Mouse (Mus musculus) ES-E14 (cell line): ENCODE results near the gene Irf8. TPM values are rescaled to one million over a fixed set of nuclear protein-coding genes. Genes with fewer than 3 reads are reported as not detected.

Experiments
- DNase-seq: peaks from one replicate; pipeline ENCODE4 v3.0.0-alpha.2; 2013; ENCODE audit warnings: low read depth, low spot score
- H3K27ac ChIP-seq: 2 replicates; pipeline ENCODE4 v1.5.1; 2012; ENCODE audit warnings: low read depth, mild to moderate bottlenecking, low read length, moderate library complexity, mixed read lengths; ENCODE audit not compliant: poor library complexity, insufficient read depth, severe bottlenecking
- H3K36me3 ChIP-seq: 2 replicates; pipeline ENCODE4 v1.6.1; 2012; ENCODE audit warnings: mild to moderate bottlenecking, low read length, moderate library complexity, mixed read lengths; ENCODE audit not compliant: control insufficient read depth, poor library complexity, insufficient read depth, severe bottlenecking
- H3K4me1 ChIP-seq, 2 experiments: fragments of 150-350 bp in 1 of 2; sonication (generic) in 1 of 2; 2 replicates each; pipeline ENCODE4 v1.6.1; 2012; ENCODE audit warnings: low read length in 2 of 2, mild to moderate bottlenecking in 1 of 2, mixed read lengths in 1 of 2; ENCODE audit not compliant: control insufficient read depth in 2 of 2, insufficient read depth in 2 of 2, poor library complexity in 1 of 2
- H3K4me3 ChIP-seq, 2 experiments: fragments of 150-350 bp in 1 of 2; sonication (generic) in 1 of 2; 2 replicates each; pipeline ENCODE4 v1.5.1; 2012; ENCODE audit warnings: low read length in 2 of 2, low read depth in 1 of 2, mild to moderate bottlenecking in 1 of 2, mixed read lengths in 1 of 2; ENCODE audit not compliant: insufficient read depth in 1 of 2, poor library complexity in 1 of 2, severe bottlenecking in 1 of 2
- H3K9ac ChIP-seq: 2 replicates; pipeline ENCODE4 v1.6.1; 2012; ENCODE audit warnings: low read depth, mild to moderate bottlenecking, low read length, mixed read lengths; ENCODE audit not compliant: poor library complexity, insufficient read depth, severe bottlenecking
- H3K9me3 ChIP-seq: fragments of 150-350 bp; sonication (generic); 2 replicates; pipeline ENCODE4 v1.6.1; 2012; ENCODE audit warnings: low read depth, mild to moderate bottlenecking, low read length; ENCODE audit not compliant: control insufficient read depth, insufficient read depth
- CHD2 ChIP-seq: IDR thresholded peaks from 2 replicates; pipeline ENCODE4 v1.6.1; 2014; ENCODE audit warnings: mild to moderate bottlenecking, low read depth, low read length, inconsistent platforms
- HCFC1 ChIP-seq: IDR thresholded peaks from 2 replicates; pipeline ENCODE4 v1.6.1; 2012; ENCODE audit warnings: low read length, inconsistent platforms, borderline replicate concordance; ENCODE audit not compliant: insufficient read depth
- MAFK ChIP-seq: IDR thresholded peaks from 2 replicates; pipeline ENCODE4 v1.6.1; 2014; ENCODE audit warnings: mild to moderate bottlenecking, low read depth, low read length, inconsistent platforms; ENCODE audit not compliant: insufficient read depth
- ZC3H11A ChIP-seq: IDR thresholded peaks from 2 replicates; pipeline ENCODE4 v1.6.1; 2012; ENCODE audit warnings: low read depth, mild to moderate bottlenecking, inconsistent platforms, low read length, borderline replicate concordance
- ZNF384 ChIP-seq: IDR thresholded peaks from 2 replicates; pipeline ENCODE4 v1.6.1; 2012; ENCODE audit warnings: low read depth, low read length, inconsistent platforms
- in situ Hi-C, 2 experiments: fragments of 600-800 bp; cut with MboI; formaldehyde crosslinking; loops; one replicate each; pipeline ENCODE4 v1.15.1; 2025; ENCODE audit warnings: low sequenced_read_pairs in 2 of 2, inconsistent platforms in 1 of 2; ENCODE audit not compliant: unreplicated experiment in 2 of 2
- total RNA-seq: library from RNA; depleted of rRNA; stranded (reverse); fragments of 300-350 nt; gene quantifications from 2 replicates; pipeline ENCODE4 v1.2.3, GENCODE M21; 2012

The Irf8 gene
- total RNA-seq, 1 experiment: 1.2 TPM

DNA sequence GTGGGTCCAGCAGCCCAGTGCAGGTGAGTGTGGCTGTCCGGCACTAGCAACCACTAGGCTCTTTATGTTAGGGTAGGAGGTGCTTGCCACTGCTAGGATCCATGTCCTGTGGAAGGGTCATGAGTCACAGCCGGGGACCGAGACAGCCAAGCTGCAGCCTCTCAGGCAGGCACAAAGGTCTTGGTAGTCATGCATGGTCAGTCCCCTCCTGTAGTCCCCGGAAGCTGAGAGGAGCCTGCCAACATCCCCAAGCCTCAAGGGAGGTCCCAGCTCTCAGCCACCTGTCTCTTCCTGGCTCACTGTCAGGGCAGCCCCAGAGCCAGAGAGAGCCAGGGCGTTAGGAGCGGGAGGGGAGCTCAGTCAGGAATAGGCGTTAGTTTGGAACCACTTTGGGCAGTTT is 11.1 kb downstream of the Irf8 start:
- Histone ChIP-seq H3K36me3 (no peaks in the 10 kb centered on the region), H3K27ac (no peak overlapping the region), H3K9me3 (no peaks in the 10 kb centered on the region), H3K9ac (no peak overlapping the region), H3K4me3 (no peak overlapping the region), H3K4me1 (peaks cover 0 to 15% of the 10 kb centered on the region in 2 experiments; a peak in 2 of 4 replicates)
- no peak for DNase-seq
- TF ChIP-seq ZNF384: no peak
- TF ChIP-seq HCFC1: no peak
- no peak for TF ChIP-seq ZC3H11A
- no peak for TF ChIP-seq CHD2
- TF ChIP-seq MAFK: no peak
- in situ Hi-C loops: no loop called here

- H3K27ac ChIP-seq: no peak overlapping the region
- DNase-seq: no peak
- peaks cover 0 to 6% of the 10 kb centered on the region in 2 experiments; a peak in 1 of 4 replicates for H3K4me1 ChIP-seq
- H3K4me3 ChIP-seq: no peak overlapping the region
- in situ Hi-C loops: no loop called here
- no peak overlapping the region for H3K9ac ChIP-seq
- no peak for TF ChIP-seq CHD2
- no peak for TF ChIP-seq ZNF384
- no peak for TF ChIP-seq HCFC1
- no peak for TF ChIP-seq ZC3H11A
- no peak for TF ChIP-seq MAFK
- no peaks in the 10 kb centered on the region for H3K36me3 ChIP-seq
- no peaks in the 10 kb centered on the region for H3K9me3 ChIP-seq
Observed at GRCm38 (mm10) chr8:120750616-120751015, 14.5 kb downstream of the Irf8 start.

GRCm38 (mm10) chr8:120751226-120752081 is 15.3 kb downstream of the Irf8 start:
- TF ChIP-seq ZC3H11A (no peak), CHD2 (no peak), HCFC1 (no peak)
- H3K4me3 ChIP-seq: no peak overlapping the region
- peaks cover 0 to 8% of the 10 kb centered on the region in 2 experiments; a peak in 1 of 4 replicates for H3K4me1 ChIP-seq
- in situ Hi-C loops: no loop called here
- no peaks in the 10 kb centered on the region for H3K36me3 ChIP-seq
- no peak overlapping the region for H3K9ac ChIP-seq
- no peak for DNase-seq
- no peaks in the 10 kb centered on the region for H3K9me3 ChIP-seq
- no peak overlapping the region for H3K27ac ChIP-seq

GRCm38 (mm10) chr8:120752082-120752452 is 15.9 kb downstream of the Irf8 start:
- Histone ChIP-seq H3K27ac (no peak overlapping the region), H3K4me3 (no peak overlapping the region), H3K9ac (no peak overlapping the region), H3K4me1 (peaks cover 0 to 8% of the 10 kb centered on the region in 2 experiments; a peak in 1 of 4 replicates), H3K36me3 (no peaks in the 10 kb centered on the region), H3K9me3 (no peaks in the 10 kb centered on the region)
- in situ Hi-C loops: no loop called here
- DNase-seq: no peak
- no peak for TF ChIP-seq MAFK
- TF ChIP-seq ZC3H11A: no peak
- TF ChIP-seq ZNF384: no peak
- no peak for TF ChIP-seq CHD2
- TF ChIP-seq HCFC1: no peak
